Mouse (Mus musculus) thymus, postnatal 25 days (tissue): ENCODE measurements at regions not wholly inside any gene's neighbourhood (a gene's known extent, or its start where the extent isn't known, plus 50 kb on each side); places are given as distances from the start of the nearest gene placed in this dataset.

ENCODE experiments used
- DNase-seq: peaks from one replicate; pipeline ENCODE4 v3.0.0; 2022

- DNase-seq, result no peak
Observed at GRCm38 (mm10) chr2:106083001-106083400, 79.7 kb upstream of the Dnajc24 start.

GRCm38 (mm10) chr2:106081951-106082350, 78.6 kb upstream of the Dnajc24 start:
- DNase-seq, result peak; percentile 46

- DNase-seq, result no peak
Observed at GRCm38 (mm10) chr2:106080626-106081025, 77.3 kb upstream of the Dnajc24 start.

GRCm38 (mm10) chr2:106078591-106078990, 75.2 kb upstream of the Dnajc24 start:
- DNase-seq, result no peak

- DNase-seq, result no peak
Observed at GRCm38 (mm10) chr2:106074441-106074840, 71.1 kb upstream of the Dnajc24 start.

- no peak for DNase-seq
Observed at GRCm38 (mm10) chr2:106064316-106064715, 61.0 kb upstream of the Dnajc24 start.
